Mouse (Mus musculus): ENCODE data around the gene Gm3558.
"Not testable (repeated sequence)": the region's sequence is repeated elsewhere in the genome, so short reads cannot be mapped to it uniquely, and the experiment has no call there.

Gm3558 gene

GRCm38 (mm10) chr14:7568382-7568781 lies at the start of gene Gm3558:
Gene Gm3558 (minus strand): TSS chr14:7568566.
- peak in 1 of 2 experiments; percentile 1 for DNase-seq

DNA sequence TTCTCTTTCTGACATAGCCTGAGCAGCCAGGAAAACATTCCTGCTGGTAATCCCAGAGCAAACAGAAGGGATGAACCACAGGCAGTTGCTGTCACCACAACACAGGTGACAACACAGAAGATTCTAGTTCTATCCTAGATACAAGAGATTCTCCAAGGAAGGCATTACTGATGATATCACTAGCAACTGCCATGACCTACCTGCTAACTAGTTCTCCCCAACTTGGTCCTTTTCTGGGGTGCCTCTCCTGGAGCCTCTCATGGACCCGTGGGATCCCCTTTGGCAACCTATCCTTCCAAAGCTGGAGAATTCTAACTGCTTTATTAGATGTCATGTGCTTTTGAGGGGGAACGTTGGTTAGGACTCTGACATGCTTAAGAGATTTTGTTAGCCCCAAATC lies 27.1 kb upstream of the Gm3558 start, which contains the start of gene Gm10338:
Gene Gm10338 (minus strand): TSS at position 101 of the 400 bp plus-strand sequence.
- DNase-seq, result not testable (repeated sequence)

DNA sequence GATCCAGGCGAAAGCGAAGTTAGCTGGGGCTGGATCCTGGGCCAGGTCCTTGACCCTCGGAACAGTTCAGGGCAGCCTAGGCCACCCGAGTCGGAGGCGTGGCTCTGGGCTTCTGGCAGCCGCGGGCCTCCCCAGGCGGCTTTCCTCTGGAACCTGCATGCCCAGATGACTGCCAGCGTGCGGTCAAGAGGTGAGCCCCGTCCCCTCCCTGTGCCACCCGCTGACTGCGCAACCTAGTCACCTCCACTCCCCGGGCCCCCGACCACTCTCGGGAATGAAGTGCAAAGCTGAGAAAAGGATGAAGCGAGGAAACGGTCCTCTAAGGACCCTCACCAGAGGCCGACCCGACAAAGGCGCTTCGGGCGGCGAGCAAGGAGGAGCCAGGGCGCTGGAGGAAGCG lies 476 bp downstream of the Gm3558 start:
- peak in 1 of 2 experiments; percentile 1 for DNase-seq

GRCm38 (mm10) chr14:7567266-7567665 lies 1.1 kb downstream of the Gm3558 start:
- peak in 1 of 2 experiments; percentile 1 for DNase-seq

Measured in thymus, postnatal 36 days (tissue).